Mouse (Mus musculus) megakaryocyte, embryonic 14.5 days (primary cell): ENCODE measurements around the gene Plod2. TPM values are rescaled to one million over a fixed set of nuclear protein-coding genes. Genes with fewer than 3 reads are reported as not detected.

Source experiments
- H3K27me3 ChIP-seq: replicated peaks from 2 replicates; pipeline ENCODE3; 2012; ENCODE audit warnings: inconsistent platforms
- H3K36me3 ChIP-seq: replicated peaks from 2 replicates; pipeline ENCODE3; 2012; ENCODE audit warnings: low read length, inconsistent platforms, mixed read lengths
- H3K4me1 ChIP-seq: 2 replicates; pipeline ENCODE4 v1.6.1; 2012; ENCODE audit warnings: inconsistent platforms
- H3K4me3 ChIP-seq: replicated peaks from 2 replicates; pipeline ENCODE3; 2012; ENCODE audit warnings: moderate library complexity, mild to moderate bottlenecking, inconsistent platforms
- H3K9me3 ChIP-seq: 2 replicates; pipeline ENCODE4 v1.6.1; 2012; ENCODE audit warnings: inconsistent platforms
- FLI1 ChIP-seq: IDR thresholded peaks from 2 replicates; pipeline ENCODE4 v1.6.1; 2012; ENCODE audit warnings: low read length, inconsistent platforms, mixed read lengths
- GATA1 ChIP-seq: IDR thresholded peaks from 3 replicates; pipeline ENCODE4 v1.6.1; 2012; ENCODE audit warnings: mixed read lengths, low read length, inconsistent platforms, borderline replicate concordance
- polyA plus RNA-seq: library from polyadenylated mRNA; stranded (reverse); fragments of >175 nt; gene quantifications from 2 replicates; pipeline ENCODE4 v1.2.3, GENCODE M21; 2012; ENCODE audit warnings: low replicate concordance; ENCODE audit not compliant: insufficient read depth

The Plod2 gene
- polyA plus RNA-seq, 1 experiment, result 1.6 TPM

DNA sequence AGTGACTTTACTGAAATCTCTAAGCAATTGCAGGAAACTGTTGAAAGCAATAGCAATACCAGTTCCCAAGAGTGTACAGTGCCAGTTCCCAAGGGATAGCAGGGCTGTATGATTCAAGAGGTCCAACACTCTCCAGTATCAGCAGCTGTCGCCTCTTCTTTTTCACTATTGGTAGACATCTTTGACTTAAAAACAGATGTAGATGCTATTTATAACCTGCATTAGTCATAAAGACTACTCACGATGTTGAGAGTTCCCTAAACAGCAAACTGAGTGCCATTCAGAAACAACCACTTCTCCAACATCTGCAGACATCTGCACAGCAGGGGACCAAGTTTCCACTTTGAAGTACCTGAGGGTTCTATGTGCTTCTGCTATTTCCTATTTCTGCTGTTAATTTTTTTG lies 79.9 kb downstream of the Plod2 start:
- Histone ChIP-seq H3K4me1 (no peaks in the 10 kb centered on the region), H3K27me3 (no peaks in the 10 kb centered on the region), H3K4me3 (no peak overlapping the region), H3K36me3 (no peaks in the 10 kb centered on the region), H3K9me3 (no peaks in the 10 kb centered on the region)
- no peak for TF ChIP-seq GATA1
- TF ChIP-seq FLI1, result no peak

DNA sequence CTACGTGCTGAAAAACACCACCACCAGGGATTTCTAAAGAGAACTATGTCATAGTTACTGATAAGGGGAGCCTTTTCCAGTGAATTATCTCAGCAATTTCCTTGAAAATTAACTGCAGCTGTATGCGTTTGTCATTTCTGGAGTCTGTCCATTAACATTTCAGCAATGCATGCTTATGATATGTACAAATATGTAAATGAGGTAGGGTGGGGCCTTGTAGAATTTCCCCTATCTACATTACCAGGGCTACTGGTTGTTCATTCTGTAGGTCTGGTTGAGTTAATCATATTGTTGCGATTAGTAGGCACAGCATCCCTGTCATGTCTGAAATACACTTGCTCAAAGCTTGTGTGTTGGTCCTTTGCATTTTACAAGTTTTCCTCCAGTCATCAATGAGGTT lies 92.8 kb downstream of the Plod2 start:
- Histone ChIP-seq H3K4me1 (no peaks in the 10 kb centered on the region), H3K9me3 (no peaks in the 10 kb centered on the region), H3K4me3 (no peak overlapping the region), H3K27me3 (no peaks in the 10 kb centered on the region), H3K36me3 (no peaks in the 10 kb centered on the region)
- TF ChIP-seq GATA1 (no peak), FLI1 (no peak)

DNA sequence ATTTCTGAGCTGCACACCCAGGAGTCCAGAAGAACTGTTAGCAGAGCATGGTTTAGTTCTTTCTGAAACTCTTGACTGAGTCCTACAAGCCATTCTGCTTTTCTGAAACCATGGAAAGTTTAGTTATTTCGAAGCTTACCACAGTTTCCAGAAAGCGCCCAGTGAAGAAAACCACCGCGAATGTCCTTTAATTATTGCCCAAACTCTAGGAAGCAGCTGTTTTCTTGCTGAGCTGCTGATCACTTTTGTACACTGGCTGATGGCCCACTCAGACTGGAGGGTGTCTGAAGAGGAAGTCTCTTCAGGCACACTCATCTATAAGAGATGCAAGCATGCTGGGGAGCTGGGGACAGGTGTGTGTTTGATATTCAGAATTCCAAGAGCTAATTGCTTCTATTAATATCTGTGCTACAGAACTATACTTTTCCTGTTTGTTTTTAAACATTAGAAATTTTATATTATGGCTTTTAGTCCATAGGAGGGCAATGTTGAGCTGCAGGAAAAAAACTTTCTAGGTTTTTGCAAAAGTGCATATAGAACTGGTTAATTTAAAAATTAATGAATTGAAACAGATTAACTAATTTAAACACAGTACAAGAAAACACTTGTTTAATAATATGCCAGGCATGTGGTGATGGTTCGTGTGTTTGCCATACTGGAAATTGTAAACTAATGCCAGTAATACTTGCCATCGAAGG lies 97.3 kb downstream of the Plod2 start:
- no peak overlapping the region for H3K4me3 ChIP-seq
- no peaks in the 10 kb centered on the region for H3K27me3 ChIP-seq
- TF ChIP-seq FLI1, result no peak
- H3K4me1 ChIP-seq, result no peaks in the 10 kb centered on the region
- H3K9me3 ChIP-seq, result no peaks in the 10 kb centered on the region
- no peaks in the 10 kb centered on the region for H3K36me3 ChIP-seq

DNA sequence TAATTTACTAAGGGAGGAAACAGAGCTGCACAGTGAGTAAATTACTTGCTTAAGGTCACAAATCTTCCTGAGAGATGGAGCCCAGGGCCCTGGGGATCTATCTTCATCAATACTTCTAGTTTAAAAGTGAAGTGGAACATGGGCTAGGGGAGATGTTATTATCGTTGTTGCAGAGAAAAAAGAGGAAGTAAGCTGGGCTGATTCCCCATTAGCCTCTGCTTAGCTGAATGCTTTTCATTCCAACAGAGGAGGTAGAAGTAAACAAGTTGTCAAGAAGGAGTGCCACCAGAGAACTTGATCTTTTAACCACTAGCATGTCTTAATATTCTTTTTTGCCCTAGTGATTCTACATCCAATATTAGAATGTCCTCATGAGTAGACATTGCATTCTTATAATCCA lies 99.7 kb downstream of the Plod2 start:
- TF ChIP-seq FLI1 (no peak), GATA1 (no peak)
- H3K4me3 ChIP-seq, result no peak overlapping the region
- H3K9me3 ChIP-seq, result peaks cover 3% of the 10 kb centered on the region; the same call in 1 of the 2 replicates
- no peaks in the 10 kb centered on the region for H3K36me3 ChIP-seq
- no peaks in the 10 kb centered on the region for H3K27me3 ChIP-seq
- H3K4me1 ChIP-seq, result no peaks in the 10 kb centered on the region

Other genes with a start within 250 kb of the Plod2 start
- not detected in 2 replicates for gene 1700057G04Rik, start 232.8 kb upstream of the Plod2 start, polyA plus RNA-seq
- gene Plscr4, start 84.8 kb upstream of the Plod2 start, polyA plus RNA-seq, result 0.64 and 2.2 TPM in 2 replicates